Mouse (Mus musculus) myocyte (in vitro differentiated cells): Measurements from ENCODE around the gene Tex14.
"Not testable (repeated sequence)": the region's sequence is repeated elsewhere in the genome, so short reads cannot be mapped to it uniquely, and the experiment has no call there.

Experiments used
- MAX ChIP-seq: IDR thresholded peaks from one replicate; pipeline ENCODE4 v1.6.1; 2011; ENCODE audit warnings: low read depth, mild to moderate bottlenecking, control low read depth
- POLR2A ChIP-seq: IDR thresholded peaks from one replicate; pipeline ENCODE4 v1.6.1; 2011; ENCODE audit warnings: low read depth, mild to moderate bottlenecking, control low read depth, moderate library complexity; ENCODE audit not compliant: insufficient read length
- POLR2AphosphoS2 ChIP-seq: IDR thresholded peaks from one replicate; pipeline ENCODE4 v1.6.1; 2011; ENCODE audit warnings: low read depth, control low read depth; ENCODE audit not compliant: insufficient read length
- USF1 ChIP-seq: IDR thresholded peaks from one replicate; pipeline ENCODE4 v1.6.1; 2011; ENCODE audit warnings: low read depth, mild to moderate bottlenecking, control low read depth, moderate library complexity

GRCm38 (mm10) chr11:87452779-87453178 lies 47.9 kb downstream of the Tex14 start:
- TF ChIP-seq POLR2A, USF1, POLR2AphosphoS2, MAX: not testable (repeated sequence)
